Mouse (Mus musculus) gastrocnemius, postnatal 4 days (tissue): ENCODE results near the gene Tfpi. TPM values are rescaled to one million over a fixed set of nuclear protein-coding genes. Genes with fewer than 3 reads are reported as not detected.
A peak's percentile ranks its signal among the peaks of the same experiment; 100 is the strongest.

Experiments used
- DNase-seq, 2 experiments: peaks; one replicate each; pipeline ENCODE4 v3.0.0; 2021 to 2022; ENCODE audit warnings: low spot score in 2 of 2, mixed read lengths in 2 of 2
- total RNA-seq, 2 experiments: library from RNA; stranded (reverse); gene quantifications; 2 replicates each; pipeline ENCODE4 v1.2.3; 2021

The Tfpi gene
- total RNA-seq, 2 experiments from 2014 or later = 18.4 to 19.9 TPM

- DNase-seq = no peak
Observed at GRCm38 (mm10) chr2:84475601-84476000, 974 bp downstream of the Tfpi start.

GRCm38 (mm10) chr2:84474651-84475050, 1.9 kb downstream of the Tfpi start:
- no peak for DNase-seq

- DNase-seq = no peak
Observed at GRCm38 (mm10) chr2:84473941-84474530, 2.5 kb downstream of the Tfpi start.

GRCm38 (mm10) chr2:84467391-84467790, 9.2 kb downstream of the Tfpi start:
- DNase-seq = no peak

- DNase-seq = no peak
Observed at GRCm38 (mm10) chr2:84464956-84465355, 11.6 kb downstream of the Tfpi start.

- no peak for DNase-seq
Observed at GRCm38 (mm10) chr2:84462411-84462810, 14.2 kb downstream of the Tfpi start.

GRCm38 (mm10) chr2:84459651-84460177, 16.9 kb downstream of the Tfpi start:
- DNase-seq = no peak

GRCm38 (mm10) chr2:84457221-84457620, 19.4 kb downstream of the Tfpi start:
- no peak for DNase-seq

- no peak for DNase-seq
Observed at GRCm38 (mm10) chr2:84455236-84455799, 21.3 kb downstream of the Tfpi start.

- DNase-seq = no peak
Observed at GRCm38 (mm10) chr2:84454551-84455235, 21.9 kb downstream of the Tfpi start.

GRCm38 (mm10) chr2:84454051-84454450, 22.5 kb downstream of the Tfpi start:
- DNase-seq = no peak

- no peak for DNase-seq
Observed at GRCm38 (mm10) chr2:84445499-84445898, 31.1 kb downstream of the Tfpi start.

GRCm38 (mm10) chr2:84441940-84442339, 34.6 kb downstream of the Tfpi start:
- DNase-seq = no peak

- no peak for DNase-seq
Observed at GRCm38 (mm10) chr2:84429724-84430123, 46.9 kb downstream of the Tfpi start.

- no peak for DNase-seq
Observed at GRCm38 (mm10) chr2:84428836-84429235, 47.7 kb downstream of the Tfpi start.

- DNase-seq = no peak
Observed at GRCm38 (mm10) chr2:84426531-84426930, 50.0 kb downstream of the Tfpi start.

- peak; percentile 43 to 68 for DNase-seq
Observed at GRCm38 (mm10) chr2:84425138-84425537, 51.4 kb downstream of the Tfpi start, which contains the start of gene Calcrl. Calcrl (minus strand) TSS chr2:84425411.

- DNase-seq = no peak
Observed at GRCm38 (mm10) chr2:84416501-84416900, 60.1 kb downstream of the Tfpi start.

- no peak for DNase-seq
Observed at GRCm38 (mm10) chr2:84409796-84410592, 66.6 kb downstream of the Tfpi start.

GRCm38 (mm10) chr2:84404834-84405233, 71.7 kb downstream of the Tfpi start:
- DNase-seq = no peak

GRCm38 (mm10) chr2:84402713-84403112, 73.9 kb downstream of the Tfpi start:
- DNase-seq = no peak
